Mouse (Mus musculus) Patski (cell line): ENCODE measurements around the gene Polr2b. TPM values are rescaled to one million over a fixed set of nuclear protein-coding genes. Genes with fewer than 3 reads are reported as not detected.

ENCODE experiments used
- ATAC-seq: fragments of 100-300 bp; one replicate; pipeline ENCODE4 v1.8.0; 2021
- CTCF ChIA-PET: fragments of 350-600 bp; sonication (Branson Sonifier 250); formaldehyde crosslinking; loops from one replicate; lab custom pipeline; 2022; ENCODE audit warnings: inconsistent platforms; lab: Charles Lee
- POLR2A ChIA-PET: fragments of 350-600 bp; sonication (Branson Sonifier 250); formaldehyde crosslinking; loops from one replicate; lab custom pipeline; 2022; ENCODE audit warnings: antibody characterized with exemption, inconsistent platforms; lab: Charles Lee
- DNase-seq: peaks from one replicate; pipeline ENCODE4 v3.0.0-alpha.2; 2011; ENCODE audit warnings: low read depth, low spot score
- H3K27me3 ChIP-seq: fragments of 371-371 bp; one replicate; pipeline ENCODE4 v1.5.1; 2021
- CTCF ChIP-seq: fragments of 100-300 bp; IDR thresholded peaks from one replicate; pipeline ENCODE4 v1.5.1; 2021
- in situ Hi-C: fragments of 300-500 bp; cut with MboI; formaldehyde crosslinking; loops from 3 replicates; pipeline ENCODE4 v1.11.1; 2018; ENCODE audit warnings: low pct_unique_long_range_greater_than_20kb, mixed read lengths
- polyA plus RNA-seq: library from polyadenylated mRNA; unstranded; gene quantifications from one replicate; pipeline ENCODE4 v1.2.3, GENCODE M21; 2021

The Polr2b gene
- polyA plus RNA-seq = 75.3 TPM

DNA sequence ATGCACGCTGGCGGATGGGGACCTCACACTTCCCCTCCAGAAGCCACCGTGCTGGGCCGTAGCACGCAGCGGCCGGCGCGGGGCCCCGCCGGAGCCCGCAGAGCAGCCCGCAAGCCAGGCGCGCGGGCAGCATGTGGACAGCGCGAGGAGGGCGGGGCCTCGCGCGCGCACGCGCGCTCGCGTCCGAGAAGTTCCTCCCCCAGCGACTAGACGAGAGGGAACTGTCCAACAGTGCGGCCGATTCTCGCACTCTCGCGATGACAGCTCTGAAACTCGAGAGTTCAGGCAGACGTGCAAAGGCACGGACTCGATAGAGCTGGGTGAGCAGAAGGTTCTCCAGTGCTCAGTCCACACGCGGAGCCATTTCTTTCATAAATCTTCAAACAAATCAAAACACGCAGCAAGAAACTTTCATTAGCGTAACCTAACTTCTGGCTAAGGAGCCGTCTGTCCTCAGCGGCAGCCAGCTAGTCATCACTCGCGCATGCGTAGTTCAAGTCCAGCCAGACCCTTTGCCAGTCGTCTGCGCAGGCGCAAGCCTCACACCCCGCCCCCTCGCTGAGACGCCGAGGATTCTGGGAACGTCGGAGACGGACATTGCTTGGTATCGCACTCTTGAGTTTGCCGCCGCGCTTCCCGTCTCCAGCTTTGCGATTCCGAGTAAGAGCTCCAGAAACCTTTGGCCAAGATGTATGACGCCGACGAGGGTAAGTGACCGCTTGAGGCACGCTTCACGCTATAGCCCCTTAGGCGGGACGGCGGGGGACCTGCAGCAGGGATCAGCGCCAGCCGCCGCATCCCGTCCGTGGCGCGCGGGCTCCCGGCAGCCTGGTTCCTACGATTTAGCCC is at the start of gene Polr2b, which contains the start of gene Noa1:
TSS of gene Polr2b (plus strand) at position 224 of the 849 bp plus-strand sequence.
TSS of gene Noa1 (minus strand) at position 161 of the 849 bp plus-strand sequence.
- DNase-seq = peak; percentile 99
- no peak for TF ChIP-seq CTCF
- CTCF ChIA-PET = interaction anchor here (0.6 to 1.9 kb wide), 12 partner anchors 10 to 37 kb away, joined by 3 to 7 read pairs (median 4); no protein-coding TSS in a partner anchor
- POLR2A ChIA-PET = interaction anchor here (0.6 to 1.4 kb wide), 5 partner anchors 9 to 70 kb away, joined by 3 to 4 read pairs (median 4); no protein-coding TSS in a partner anchor
- H3K27me3 ChIP-seq = no peaks in the 10 kb centered on the region
- in situ Hi-C loops = no loop called here
- ATAC-seq = peak; percentile 88

DNA sequence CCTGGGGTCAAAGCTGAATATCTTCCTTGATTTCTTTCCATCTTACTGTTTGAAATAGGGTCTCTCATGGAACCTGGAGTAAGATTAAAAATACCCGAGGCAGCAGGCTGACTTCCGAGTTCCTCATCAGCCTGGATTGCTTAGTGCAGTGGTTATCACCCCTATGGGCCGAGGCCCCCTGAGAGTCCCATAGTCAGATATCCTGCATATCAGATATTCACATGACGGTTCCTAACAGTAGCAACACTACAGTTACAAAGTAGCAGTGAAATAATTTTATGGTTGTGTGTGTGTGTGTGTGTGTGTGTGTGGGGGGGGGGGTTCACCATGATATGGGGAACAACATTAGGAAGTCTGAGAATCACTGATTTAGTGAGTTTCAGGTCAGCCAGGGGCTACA is 48.8 kb upstream of the Polr2b start:
- ATAC-seq = no peak

DNA sequence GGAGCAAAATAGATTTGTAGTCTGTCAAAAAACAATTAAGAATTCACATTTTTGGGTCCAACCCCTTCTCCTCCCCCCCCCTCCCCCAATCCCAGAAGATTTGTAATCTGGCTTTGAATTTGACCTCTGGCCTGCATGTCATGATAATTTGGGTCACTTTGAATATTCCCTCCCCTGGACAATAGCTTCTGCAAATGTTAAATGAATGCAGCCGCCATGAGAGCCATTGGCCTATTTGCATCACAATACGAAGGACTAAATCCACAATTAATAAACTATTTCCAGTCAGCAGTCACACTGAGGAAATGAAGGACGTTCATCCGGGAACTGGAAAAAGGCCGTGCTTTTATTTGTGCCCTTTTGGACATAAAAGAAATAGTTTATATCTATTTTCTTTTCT is 47.8 kb upstream of the Polr2b start:
- ATAC-seq = no peak
- no peak for TF ChIP-seq CTCF
- in situ Hi-C loops = no loop called here

More for the DNA sequence above, 48.8 kb upstream of the Polr2b start:
- no peak for DNase-seq
- no peaks in the 10 kb centered on the region for H3K27me3 ChIP-seq
- ChIA-PET POLR2A (interaction anchor here (0.7 kb wide), 1 partner anchor 10 kb away, joined by 4 read pairs; no protein-coding TSS in a partner anchor), CTCF (no interaction called here)
- TF ChIP-seq CTCF = no peak
- in situ Hi-C loops = no loop called here

DNA sequence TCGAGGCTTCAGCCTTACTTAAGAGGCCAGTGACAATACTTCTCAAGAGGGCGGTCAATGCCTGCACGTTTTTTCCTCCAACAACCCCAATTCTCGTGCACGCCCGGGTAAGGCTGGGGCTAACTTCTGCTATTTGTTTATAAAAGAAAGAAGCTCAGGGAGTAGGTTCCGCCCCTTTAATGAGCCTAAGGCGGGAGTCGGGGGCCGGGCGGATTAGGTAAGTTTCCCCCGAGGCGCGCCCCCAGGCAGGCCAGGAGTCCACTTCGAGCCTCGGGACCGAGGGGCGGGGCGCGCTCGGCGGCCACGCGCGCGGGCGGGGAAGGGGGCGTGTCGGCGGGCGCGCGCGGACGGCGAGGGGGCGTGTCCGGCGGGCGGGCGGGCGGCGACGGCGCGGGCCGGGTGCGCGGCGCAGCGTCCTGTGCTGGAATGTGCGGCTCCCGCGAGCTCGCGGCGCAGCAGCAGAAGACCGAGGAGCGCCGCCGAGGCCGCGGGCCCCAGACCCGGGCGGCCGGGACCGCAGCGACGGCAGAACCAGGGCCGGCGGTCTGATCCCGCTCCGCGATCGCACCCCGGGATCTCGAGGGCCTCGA is 44.8 kb upstream of the Polr2b start, which contains the start of gene Rest:
TSS of gene Rest (plus strand) at position 411 of the 590 bp plus-strand sequence.
- POLR2A ChIA-PET = no interaction called here
- no peaks in the 10 kb centered on the region for H3K27me3 ChIP-seq
- CTCF ChIA-PET = interaction anchor here (1.9 kb wide), 1 partner anchor 16 kb away, joined by 5 read pairs; no protein-coding TSS in a partner anchor
- no peak for DNase-seq
- peak; percentile 81 for ATAC-seq
- no peak for TF ChIP-seq CTCF
- in situ Hi-C loops = no loop called here

More for the DNA sequence above, 47.8 kb upstream of the Polr2b start:
- CTCF ChIA-PET = no interaction called here
- H3K27me3 ChIP-seq = no peaks in the 10 kb centered on the region
- POLR2A ChIA-PET = no interaction called here
- DNase-seq = no peak

DNA sequence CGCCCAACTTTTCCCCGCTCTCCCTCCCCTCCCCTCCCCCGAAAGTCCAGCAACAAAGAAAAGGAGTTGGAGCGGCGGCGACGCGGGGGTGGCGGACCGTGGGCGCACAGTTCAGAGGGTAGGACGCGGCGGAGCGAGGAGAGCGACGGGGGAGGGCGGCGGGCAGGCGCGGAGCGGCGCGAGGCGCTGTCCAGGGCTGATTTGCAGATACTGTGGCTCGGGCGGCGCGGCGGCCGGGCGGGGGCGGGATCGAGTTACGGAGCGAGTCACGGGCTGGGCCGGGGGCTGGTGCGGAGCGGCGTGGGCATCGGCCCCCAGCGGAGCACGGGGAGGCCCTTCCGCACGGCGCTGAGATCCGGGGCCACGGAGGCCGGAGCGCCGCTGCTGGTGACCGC is 44.3 kb upstream of the Polr2b start:
- no peak for TF ChIP-seq CTCF
- H3K27me3 ChIP-seq = no peaks in the 10 kb centered on the region
- CTCF ChIA-PET = no interaction called here
- POLR2A ChIA-PET = no interaction called here
- in situ Hi-C loops = no loop called here
- DNase-seq = no peak
- peak; percentile 85 for ATAC-seq

DNA sequence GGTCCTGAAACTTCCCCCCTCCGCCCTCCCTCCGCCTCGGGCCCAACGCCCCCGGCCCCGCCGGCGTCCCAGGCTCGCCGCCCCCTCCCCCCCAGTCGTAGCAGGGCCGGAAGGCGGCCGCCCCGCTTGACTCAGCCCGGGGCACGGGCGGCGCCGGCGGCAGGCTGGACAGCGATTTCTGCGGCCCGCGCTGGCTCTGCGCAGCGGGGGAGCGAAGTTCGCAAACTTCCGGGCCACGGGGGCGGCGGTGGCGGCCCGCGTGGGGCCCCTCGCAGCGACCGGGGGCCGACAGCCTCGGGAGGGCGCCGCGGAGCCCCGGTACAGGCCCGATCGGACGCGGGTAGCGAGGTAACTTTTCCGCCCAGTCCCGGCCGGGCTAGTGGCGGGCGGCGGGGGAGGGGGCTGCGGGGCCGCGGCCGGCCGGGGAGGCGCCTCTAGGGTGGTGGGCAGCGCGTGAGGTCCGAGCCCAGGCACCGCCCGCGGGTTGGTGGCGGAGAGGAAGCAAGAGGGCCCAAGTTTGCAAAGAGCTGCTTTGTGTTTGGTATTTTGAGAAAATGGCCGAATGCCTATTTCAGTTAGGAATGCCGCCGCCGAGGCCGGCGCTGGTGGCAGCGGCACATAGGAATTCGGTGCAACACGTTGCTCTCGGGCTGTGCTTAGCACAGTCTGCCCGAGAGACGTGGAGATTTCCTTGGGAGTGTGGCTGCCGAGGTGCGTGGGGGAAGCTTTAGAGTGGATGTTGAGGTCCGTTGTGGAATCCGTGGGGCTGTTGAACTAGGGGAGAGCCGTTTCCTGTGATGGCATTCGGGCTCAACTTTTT is 43.7 kb upstream of the Polr2b start:
- in situ Hi-C loops = no loop called here
- peak; percentile 74 for ATAC-seq
- CTCF ChIA-PET = interaction anchor here (1.3 kb wide), 1 partner anchor 10 kb away, joined by 7 read pairs; no protein-coding TSS in a partner anchor
- no peaks in the 10 kb centered on the region for H3K27me3 ChIP-seq
- POLR2A ChIA-PET = no interaction called here
- no peak for DNase-seq
- peak; percentile 36 for TF ChIP-seq CTCF

DNA sequence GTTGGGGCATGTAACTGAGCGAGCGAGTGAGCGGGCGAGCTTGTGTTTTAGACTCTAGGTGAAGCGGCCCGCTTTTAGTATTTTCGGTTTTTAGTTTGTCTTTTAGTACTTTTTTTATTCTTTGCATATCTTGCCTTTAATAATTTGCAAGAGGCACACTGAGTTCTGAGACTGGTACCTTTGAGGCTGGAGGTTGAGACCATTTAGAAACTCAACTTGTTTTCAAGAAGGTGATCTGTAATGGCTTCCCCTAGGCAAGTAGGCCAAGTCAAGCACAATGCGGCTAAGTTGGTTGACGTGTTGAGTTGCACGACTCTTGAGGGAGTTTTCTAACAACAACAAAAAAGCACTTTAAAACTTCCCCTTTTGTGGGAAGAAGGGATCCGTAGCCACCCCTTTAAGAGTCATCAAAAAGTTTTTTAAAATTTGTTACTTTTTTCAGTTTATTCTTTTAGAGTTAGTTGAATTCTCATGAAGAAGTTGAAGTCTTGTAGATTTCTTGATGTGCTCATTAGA is 43.0 kb upstream of the Polr2b start:
- CTCF ChIA-PET = interaction anchor here (1.3 kb wide), 1 partner anchor 9 kb away, joined by 7 read pairs; no protein-coding TSS in a partner anchor
- H3K27me3 ChIP-seq = no peaks in the 10 kb centered on the region
- TF ChIP-seq CTCF = no peak
- in situ Hi-C loops = no loop called here
- no peak for ATAC-seq
- no peak for DNase-seq
- POLR2A ChIA-PET = interaction anchor here (0.6 kb wide), 1 partner anchor 103 kb away, joined by 3 read pairs; no protein-coding TSS in a partner anchor

DNA sequence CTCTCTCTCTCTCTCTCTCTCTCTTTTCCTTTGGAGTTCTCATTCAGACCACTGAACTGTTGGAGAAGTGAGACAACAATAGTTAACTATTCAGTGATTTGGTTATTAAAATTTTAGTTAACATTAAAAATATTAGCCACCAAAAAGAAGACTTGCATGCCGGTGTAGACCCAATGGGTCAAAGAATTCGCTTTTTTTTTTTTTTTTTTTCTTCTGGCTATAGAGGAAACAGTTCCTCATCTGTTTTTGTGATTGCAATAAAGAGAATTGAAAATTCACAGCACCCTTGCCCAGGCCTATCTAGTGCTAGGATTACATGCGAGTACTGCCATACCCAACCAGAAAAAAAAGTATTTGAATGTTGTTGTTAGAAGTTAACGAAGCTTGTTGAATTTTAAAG is 42.5 kb upstream of the Polr2b start:
- in situ Hi-C loops = no loop called here
- TF ChIP-seq CTCF = no peak
- no peaks in the 10 kb centered on the region for H3K27me3 ChIP-seq
- ChIA-PET CTCF (no interaction called here), POLR2A (interaction anchor here (0.6 kb wide), 1 partner anchor 102 kb away, joined by 3 read pairs; no protein-coding TSS in a partner anchor)
- DNase-seq (no peak), ATAC-seq (no peak)

DNA sequence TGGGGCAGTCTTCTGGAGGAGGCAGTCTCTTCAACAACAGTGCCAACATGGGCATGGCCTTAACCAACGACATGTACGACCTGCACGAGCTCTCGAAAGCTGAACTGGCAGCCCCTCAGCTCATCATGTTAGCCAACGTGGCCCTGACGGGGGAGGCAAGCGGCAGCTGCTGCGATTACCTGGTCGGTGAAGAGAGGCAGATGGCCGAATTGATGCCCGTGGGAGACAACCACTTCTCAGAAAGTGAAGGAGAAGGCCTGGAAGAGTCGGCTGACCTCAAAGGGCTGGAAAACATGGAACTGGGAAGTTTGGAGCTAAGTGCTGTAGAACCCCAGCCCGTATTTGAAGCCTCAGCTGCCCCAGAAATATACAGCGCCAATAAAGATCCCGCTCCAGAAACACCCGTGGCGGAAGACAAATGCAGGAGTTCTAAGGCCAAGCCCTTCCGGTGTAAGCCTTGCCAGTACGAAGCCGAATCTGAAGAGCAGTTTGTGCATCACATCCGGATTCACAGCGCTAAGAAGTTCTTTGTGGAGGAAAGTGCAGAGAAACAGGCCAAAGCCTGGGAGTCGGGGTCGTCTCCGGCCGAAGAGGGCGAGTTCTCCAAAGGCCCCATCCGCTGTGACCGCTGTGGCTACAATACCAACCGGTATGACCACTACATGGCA is 41.9 kb upstream of the Polr2b start:
- ChIA-PET CTCF (interaction anchor here (1.2 kb wide), 1 partner anchor 20 kb away, joined by 4 read pairs; no protein-coding TSS in a partner anchor), POLR2A (interaction anchor here (0.6 kb wide), 1 partner anchor 101 kb away, joined by 3 read pairs; no protein-coding TSS in a partner anchor)
- H3K27me3 ChIP-seq = no peaks in the 10 kb centered on the region
- no peak for TF ChIP-seq CTCF
- ATAC-seq (no peak), DNase-seq (no peak)
- in situ Hi-C loops = no loop called here
